In genomic region chr6:141455335-141455734, GRCm38 (mm10) we compare ENCODE assay signal across 25 mouse cellular contexts.
"Had no signal": no experiment of that assay in that cellular context is flagged by ENCODE, and none has a peak within 500 bp of the region (broad histone marks: within the 10 kb centered on the region; RNA-seq: fewer than 3 reads in every experiment).

No protein-coding gene starts in this region.

- H3K9me3 ChIP-seq: heart, embryonic 10.5 days; heart, embryonic 12.5 days; hindbrain, embryonic 10.5 days; hindbrain, embryonic 13.5 days; hindbrain, embryonic 15.5 days; intestine, embryonic 15.5 days; limb, embryonic 10.5 days; limb, embryonic 12.5 days; liver, embryonic 13.5 days had no signal

- ATAC-seq: forebrain, embryonic 16.5 days; inflammation-experienced regulatory T-cells, adult 6 months; intestine, embryonic 15.5 days; intestine, postnatal 0 days had no signal

- H3K27ac ChIP-seq: gastrocnemius, adult 2 months; heart, embryonic 10.5 days; hindbrain, embryonic 10.5 days; hindbrain, embryonic 13.5 days; hindbrain, embryonic 15.5 days; intestine, embryonic 15.5 days; layer of hippocampus, adult 2 months; left cerebral cortex, adult 2 months; limb, embryonic 10.5 days; limb, embryonic 12.5 days; liver, embryonic 13.5 days had no signal

- H3K36me3 ChIP-seq: hindbrain, embryonic 10.5 days; hindbrain, embryonic 13.5 days; hindbrain, embryonic 15.5 days; intestine, embryonic 15.5 days; limb, embryonic 10.5 days; limb, embryonic 12.5 days; liver, embryonic 13.5 days had no signal

- H3K9ac ChIP-seq: heart, embryonic 12.5 days; hindbrain, embryonic 13.5 days; hindbrain, embryonic 15.5 days; intestine, embryonic 15.5 days; limb, embryonic 12.5 days; liver, embryonic 13.5 days had no signal

- H3K4me2 ChIP-seq: heart, embryonic 12.5 days; hindbrain, embryonic 13.5 days; hindbrain, embryonic 15.5 days; intestine, embryonic 15.5 days; limb, embryonic 12.5 days; liver, embryonic 11.5 days; liver, embryonic 13.5 days had no signal

- H3K4me3 ChIP-seq: gastrocnemius, adult 2 months; heart, embryonic 10.5 days; heart, embryonic 12.5 days; hindbrain, embryonic 10.5 days; hindbrain, embryonic 13.5 days; hindbrain, embryonic 15.5 days; intestine, embryonic 15.5 days; layer of hippocampus, adult 2 months; left cerebral cortex, adult 2 months; limb, embryonic 10.5 days; limb, embryonic 12.5 days; liver, embryonic 13.5 days had no signal

- DNase-seq: gastrocnemius, adult 2 months; gastrocnemius, postnatal 10 days; gastrocnemius, postnatal 25 days; heart, adult 18-20 months; heart, postnatal 10 days; heart, postnatal 4 days; kidney, adult 18-20 months; kidney, adult 9 months; kidney, postnatal 36 days; liver; liver, embryonic 13.5 days had no signal

- H3K27me3 ChIP-seq: heart, embryonic 12.5 days; hindbrain, embryonic 13.5 days; hindbrain, embryonic 15.5 days; intestine, embryonic 15.5 days; limb, embryonic 12.5 days; liver, embryonic 13.5 days had no signal

- H3K4me1 ChIP-seq: heart, embryonic 10.5 days; hindbrain, embryonic 10.5 days; hindbrain, embryonic 13.5 days; hindbrain, embryonic 15.5 days; intestine, embryonic 15.5 days; limb, embryonic 12.5 days; liver, embryonic 13.5 days had no signal
